In genomic region chr2:70443035-70443434, GRCm38 (mm10) we compare ENCODE assay signal across 10 mouse cellular contexts. TPM values are rescaled to one million over a fixed set of nuclear protein-coding genes. Genes with fewer than 3 reads are reported as not detected.
A peak's percentile ranks its signal among the peaks of the same experiment; 100 is the strongest.
DNase-seq lines count a peak whose midpoint lies in the region; ATAC-seq and TF ChIP-seq lines count a peak whose summit lies in the region.
"Had no signal": no experiment of that assay in that cellular context is flagged by ENCODE, and none has a peak within 500 bp of the region (broad histone marks: within the 10 kb centered on the region; RNA-seq: fewer than 3 reads in every experiment).

No protein-coding gene starts in this region.

- WGBS in heart, embryonic 11.5 days (ENCODE audit: insufficient replicate concordance): 1% methylated on average over 4 of the region's 4 CpGs
- WGBS in heart, adult 2 months: 13% methylated on average over 4 of the region's 4 CpGs
- 7% methylated on average over 4 of the region's 4 CpGs for WGBS in embryonic facial prominence, embryonic 13.5 days
- 22% methylated on average over 4 of the region's 4 CpGs for WGBS in liver, postnatal 0 days (ENCODE audit: insufficient replicate concordance)

- ATAC-seq in heart, embryonic 11.5 days (replicated peaks; ENCODE audit: insufficient number of reproducible peaks, low FRiP score, low TSS enrichment): peak; percentile 46; the same call in 1 of the 2 replicates
- no peak for ATAC-seq in embryonic facial prominence, embryonic 13.5 days (ENCODE audit: insufficient number of reproducible peaks, insufficient read depth, low FRiP score, low TSS enrichment, low read depth)
- ATAC-seq in liver, postnatal 0 days: no peak

- DNase-seq in heart, adult 2 months: no peak
- peak; percentile 14 for DNase-seq in ES-CJ7 (ENCODE audit: low read depth, low spot score)
- DNase-seq in kidney, postnatal 4 days: peak; percentile 66 to 71
- DNase-seq in retina, postnatal 1 day: peak; percentile 80
- no peak for DNase-seq in liver, postnatal 0 days
- no peak for DNase-seq in gastrocnemius, adult 18-20 months (ENCODE audit: low spot score)

- H3K27ac ChIP-seq in heart, embryonic 11.5 days (ENCODE audit: low read depth, low read length): no peak overlapping the region
- no peak overlapping the region for H3K27ac ChIP-seq in heart, adult 2 months
- H3K27ac ChIP-seq in embryonic facial prominence, embryonic 13.5 days: no peak overlapping the region
- H3K27ac ChIP-seq in liver, postnatal 0 days (ENCODE audit: low read depth): no peak overlapping the region
- H3K27ac ChIP-seq: liver, embryonic 15.5 days had no signal

- TF ChIP-seq EP300 in heart, adult 2 months (IDR thresholded peaks at IDR 0.05; ENCODE audit: insufficient read depth, low read depth, low read length): no peak
- no peak for TF ChIP-seq EP300 in liver, postnatal 0 days (IDR thresholded peaks at IDR 0.05; ENCODE audit: low read depth)

- no peak overlapping the region for H3K9ac ChIP-seq in heart, embryonic 11.5 days (ENCODE audit: low read depth, low read length)
- no peak overlapping the region for H3K9ac ChIP-seq in heart, adult 2 months (ENCODE audit: low read depth, low read length)
- no peak overlapping the region for H3K9ac ChIP-seq in embryonic facial prominence, embryonic 13.5 days
- H3K9ac ChIP-seq in liver, postnatal 0 days (replicated peaks): no peak overlapping the region
- H3K9ac ChIP-seq: liver, embryonic 15.5 days had no signal

- no peak for TF ChIP-seq POLR2A in heart, adult 2 months (IDR thresholded peaks at IDR 0.05; ENCODE audit: insufficient read depth, low read depth, low read length)

- H3K4me1 ChIP-seq in heart, embryonic 11.5 days (ENCODE audit: control insufficient read depth, insufficient read depth, low read length): 0 out of 2 replicates have a peak, but pooled peaks cover 6% of the 10 kb centered on the region
- no peaks in the 10 kb centered on the region for H3K4me1 ChIP-seq in heart, adult 2 months (ENCODE audit: control insufficient read depth, insufficient read depth, low read length)
- H3K4me1 ChIP-seq in embryonic facial prominence, embryonic 13.5 days: peaks cover 19% of the 10 kb centered on the region
- no peaks in the 10 kb centered on the region for H3K4me1 ChIP-seq in liver, postnatal 0 days (ENCODE audit: insufficient read depth)
- H3K4me1 ChIP-seq: liver, embryonic 15.5 days had no signal

- peaks cover 10% of the 10 kb centered on the region for H3K27me3 ChIP-seq in heart, embryonic 11.5 days (ENCODE audit: control insufficient read depth, insufficient read depth, low read length)
- peaks cover 2% of the 10 kb centered on the region for H3K27me3 ChIP-seq in heart, adult 2 months (ENCODE audit: control insufficient read depth, insufficient read depth, low read length)
- H3K27me3 ChIP-seq in embryonic facial prominence, embryonic 13.5 days: peaks cover 7% of the 10 kb centered on the region; the same call in 1 of the 2 replicates
- 0 out of 2 replicates have a peak, but pooled peaks cover 4% of the 10 kb centered on the region for H3K27me3 ChIP-seq in liver, postnatal 0 days (ENCODE audit: insufficient read depth, low read length)

- TF ChIP-seq CTCF in heart, adult 2 months (IDR thresholded peaks at IDR 0.05): no peak
- no peak for TF ChIP-seq CTCF in liver, postnatal 0 days (IDR thresholded peaks at IDR 0.05; ENCODE audit: low read depth)

- 0 out of 2 replicates have a peak, but pooled peaks cover under 1% of the 10 kb centered on the region for H3K9me3 ChIP-seq in heart, embryonic 11.5 days (replicated peaks; ENCODE audit: control insufficient read depth, low read length)
- H3K9me3 ChIP-seq in embryonic facial prominence, embryonic 13.5 days: no peaks in the 10 kb centered on the region
- H3K9me3 ChIP-seq in liver, postnatal 0 days (ENCODE audit: low read length): peaks cover 1% of the 10 kb centered on the region; the same call in 1 of the 2 replicates
- H3K9me3 ChIP-seq: G1E; liver, embryonic 15.5 days had no signal

- no peaks in the 10 kb centered on the region for H3K79me2 ChIP-seq in heart, adult 2 months (replicated peaks; ENCODE audit: control insufficient read depth, insufficient read depth, low read length)

- peak overlapping the region; percentile 49 for H3K4me2 ChIP-seq in heart, embryonic 11.5 days
- H3K4me2 ChIP-seq in embryonic facial prominence, embryonic 13.5 days: peak overlapping the region; percentile 41
- no peak overlapping the region for H3K4me2 ChIP-seq in liver, postnatal 0 days (ENCODE audit: low read depth, low read length)
- H3K4me2 ChIP-seq: liver, embryonic 15.5 days had no signal

- intact Hi-C loops in heart, adult 2 months (cut with DNase I): no loop called here

- no peaks in the 10 kb centered on the region for H3K36me3 ChIP-seq in heart, embryonic 11.5 days (ENCODE audit: control insufficient read depth, insufficient read depth, low read length)
- H3K36me3 ChIP-seq in heart, adult 2 months (ENCODE audit: control insufficient read depth, insufficient read depth, low read length): no peaks in the 10 kb centered on the region
- no peaks in the 10 kb centered on the region for H3K36me3 ChIP-seq in embryonic facial prominence, embryonic 13.5 days
- no peaks in the 10 kb centered on the region for H3K36me3 ChIP-seq in liver, postnatal 0 days (replicated peaks; ENCODE audit: insufficient read depth, low read length)
- H3K36me3 ChIP-seq: G1E; liver, embryonic 15.5 days had no signal

- no peak overlapping the region for H3K4me3 ChIP-seq in heart, embryonic 11.5 days (ENCODE audit: low read depth, low read length)
- H3K4me3 ChIP-seq in heart, adult 2 months: no peak overlapping the region
- no peak overlapping the region for H3K4me3 ChIP-seq in embryonic facial prominence, embryonic 13.5 days
- no peak overlapping the region for H3K4me3 ChIP-seq in liver, postnatal 0 days (ENCODE audit: low read depth, low read length)
- H3K4me3 ChIP-seq: liver, embryonic 15.5 days had no signal

RNA-seq across cellular contexts. Expression of gene Sp5, which starts 31.7 kb away (rescaled TPM):
- polyA plus RNA-seq in heart, embryonic 11.5 days (2014; fragmentation: Nextera tagmentation; extraction: Ambion mirVana): 0.17 and 1.1 TPM in 2 replicates
- not detected for total RNA-seq in heart, adult 2 months (2021)
- 0.10 TPM in 1 of 2 replicates, not detected in the other for polyA plus RNA-seq in heart, adult 2 months (2012; rRNA removed)
- 7.2 and 7.7 TPM in 2 replicates for polyA plus RNA-seq in embryonic facial prominence, embryonic 13.5 days (2015; fragmentation: Nextera tagmentation; extraction: Ambion mirVana)
- polyA plus RNA-seq in liver, postnatal 0 days (2015; fragmentation: Nextera tagmentation; extraction: Ambion mirVana): 0.06 TPM in 1 of 2 replicates, not detected in the other
- total RNA-seq in gastrocnemius, adult 18-20 months (2021): not detected
- total RNA-seq: G1E had no signal
- polyA plus RNA-seq: G1E; liver, embryonic 15.5 days had no signal

Comparison
In these comparisons a context has a peak if more than half of its experiments do, and no peak if none do; other contexts are left out.
1. DNase-seq: peak in ES-CJ7 (single experiment), kidney, postnatal 4 days (2 of 2) and retina, postnatal 1 day (single experiment); none in heart, adult 2 months (0 of 2), liver, postnatal 0 days (single experiment) and gastrocnemius, adult 18-20 months (single experiment).